Mouse (Mus musculus): ENCODE measurements at regions not wholly inside any gene's neighbourhood (a gene's known extent, or its start where the extent isn't known, plus 50 kb on each side); places are given as distances from the start of the nearest gene placed in this dataset.

DNA sequence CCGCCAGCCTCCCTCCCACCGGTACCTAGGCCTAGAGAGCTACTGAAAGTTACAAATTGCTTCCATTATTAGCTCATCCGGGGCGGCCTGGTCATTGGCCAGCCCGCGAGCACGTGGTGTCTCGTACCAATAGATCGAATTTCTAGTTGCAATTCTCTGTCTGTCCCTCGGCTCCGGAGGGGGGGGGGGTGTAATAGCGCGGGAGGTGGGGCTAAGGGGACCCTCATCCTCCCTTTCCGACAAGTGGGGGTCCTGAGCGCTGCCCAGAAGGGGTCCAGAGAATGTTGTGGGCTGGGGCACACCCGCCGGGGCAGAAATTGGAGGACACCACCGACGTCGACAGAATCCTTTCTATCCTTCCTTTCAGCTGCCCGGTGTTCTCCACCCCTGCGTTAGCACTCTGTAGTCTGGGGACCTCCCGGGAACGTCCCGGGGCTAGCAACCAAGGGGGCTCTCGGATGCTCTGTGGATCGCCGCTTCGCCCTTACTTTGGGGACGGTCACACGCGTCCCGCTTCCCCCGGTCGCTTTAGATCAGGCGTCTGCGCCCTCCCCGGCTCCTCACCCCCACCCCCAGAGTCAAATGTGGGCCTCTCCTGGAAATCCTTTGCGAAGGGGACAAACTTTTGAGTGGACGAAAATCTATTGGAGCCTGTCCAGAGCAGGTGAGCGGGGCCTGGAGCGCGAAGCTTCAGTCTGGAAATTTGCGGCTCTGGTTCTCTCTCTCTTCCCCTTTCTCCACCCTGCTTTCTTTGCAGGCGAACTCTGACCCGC is 64.6 kb downstream of the Smug1 start:
- Histone ChIP-seq H3K36me3 (ENCODE audit: control insufficient read depth, insufficient read depth) (no peaks in the 10 kb centered on the region), H3K79me2 (ENCODE audit: control insufficient read depth, insufficient read depth) (no peaks in the 10 kb centered on the region), H3K27me3 (ENCODE audit: control insufficient read depth, insufficient read depth, insufficient read length) (no peaks in the 10 kb centered on the region)

DNA sequence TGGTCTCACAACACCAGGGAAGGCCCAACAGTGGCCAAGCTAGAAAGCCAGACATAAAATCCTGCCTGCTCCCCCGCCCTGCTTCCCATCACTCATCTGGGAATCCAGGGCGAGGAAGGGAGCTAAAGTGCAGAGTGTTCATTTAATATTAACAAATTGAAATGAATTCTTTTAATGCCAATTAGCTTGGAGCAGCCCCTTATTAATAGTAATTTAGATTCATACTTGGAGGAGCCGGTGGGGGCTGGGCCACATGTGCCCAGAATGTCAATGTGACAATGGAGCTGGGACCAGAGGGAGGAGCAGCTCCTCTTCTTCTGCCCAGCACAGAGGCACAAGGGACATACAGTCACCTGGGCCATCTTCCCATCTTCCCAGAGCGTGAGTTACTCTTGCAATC is 66.8 kb downstream of the Smug1 start:
- Histone ChIP-seq H3K4me2 (ENCODE audit: low read depth) (peak overlapping the region; percentile 88), H3ac (ENCODE audit: control insufficient read depth, insufficient read length) (no peak overlapping the region), H3K79me2 (ENCODE audit: control insufficient read depth, insufficient read depth) (no peaks in the 10 kb centered on the region), H3K36me3 (ENCODE audit: control insufficient read depth, insufficient read depth) (peaks cover 3% of the 10 kb centered on the region), H3K27me3 (ENCODE audit: control insufficient read depth, insufficient read depth, insufficient read length) (no peaks in the 10 kb centered on the region), H3K4me3 (no peak overlapping the region)
- TF ChIP-seq SRF (IDR thresholded peaks at IDR 0.05; ENCODE audit: control insufficient read depth, insufficient read length, low read depth), result no peak
- no peak for TF ChIP-seq MYOG (IDR thresholded peaks at IDR 0.05; ENCODE audit: control insufficient read depth in 1 of 3, insufficient read depth in 1 of 3, insufficient read length in 2 of 3, low read depth in 2 of 3)
- TF ChIP-seq TCF3 (IDR thresholded peaks at IDR 0.05; ENCODE audit: insufficient read length, low read depth), result no peak
- TF ChIP-seq MYOD1 (IDR thresholded peaks at IDR 0.05; ENCODE audit: control insufficient read depth in 1 of 3, insufficient read length in 2 of 3, low read depth in 2 of 3), result no peak
- TF ChIP-seq POLR2AphosphoS2 (IDR thresholded peaks at IDR 0.05; ENCODE audit: insufficient read length, low read depth), result no peak
- TF ChIP-seq REST (IDR thresholded peaks at IDR 0.05; ENCODE audit: insufficient read depth, insufficient read length), result no peak
- no peak for TF ChIP-seq TCF12 (IDR thresholded peaks at IDR 0.05; ENCODE audit: insufficient read depth, poor library complexity, severe bottlenecking)
- TF ChIP-seq MAX (IDR thresholded peaks at IDR 0.05; ENCODE audit: low read depth), result no peak
- no peak for TF ChIP-seq USF1 (IDR thresholded peaks at IDR 0.05; ENCODE audit: low read depth)
- TF ChIP-seq E2F4 (IDR thresholded peaks at IDR 0.05; ENCODE audit: insufficient read depth), result no peak

More for the DNA sequence above, 64.6 kb downstream of the Smug1 start:
- H3K4me3 ChIP-seq, result peak overlapping the region; percentile 71
- H3K4me2 ChIP-seq (ENCODE audit: low read depth), result peak overlapping the region; percentile 88
- H3ac ChIP-seq (ENCODE audit: control insufficient read depth, insufficient read length), result peak overlapping the region; percentile 11
- TF ChIP-seq MYOD1 (IDR thresholded peaks at IDR 0.05; ENCODE audit: control insufficient read depth in 1 of 3, insufficient read length in 2 of 3, low read depth in 2 of 3) (no peak), CEBPB (IDR thresholded peaks at IDR 0.05; ENCODE audit: insufficient read depth, poor library complexity, severe bottlenecking) (no peak), SRF (IDR thresholded peaks at IDR 0.05; ENCODE audit: control insufficient read depth, insufficient read length, low read depth) (no peak), POLR2AphosphoS2 (IDR thresholded peaks at IDR 0.05; ENCODE audit: insufficient read length, low read depth) (peak; percentile 32), USF1 (IDR thresholded peaks at IDR 0.05; ENCODE audit: low read depth) (peak; percentile 94), MAX (IDR thresholded peaks at IDR 0.05; ENCODE audit: low read depth) (no peak), REST (IDR thresholded peaks at IDR 0.05; ENCODE audit: insufficient read depth, insufficient read length) (no peak), MYOG (IDR thresholded peaks at IDR 0.05; ENCODE audit: control insufficient read depth in 1 of 3, insufficient read depth in 1 of 3, insufficient read length in 2 of 3, low read depth in 2 of 3) (no peak), TCF12 (IDR thresholded peaks at IDR 0.05; ENCODE audit: insufficient read depth, poor library complexity, severe bottlenecking) (no peak), TCF3 (IDR thresholded peaks at IDR 0.05; ENCODE audit: insufficient read length, low read depth) (no peak), POLR2A (IDR thresholded peaks at IDR 0.05; ENCODE audit: insufficient read length, low read depth) (peak; percentile 44), E2F4 (IDR thresholded peaks at IDR 0.05; ENCODE audit: insufficient read depth) (no peak)

DNA sequence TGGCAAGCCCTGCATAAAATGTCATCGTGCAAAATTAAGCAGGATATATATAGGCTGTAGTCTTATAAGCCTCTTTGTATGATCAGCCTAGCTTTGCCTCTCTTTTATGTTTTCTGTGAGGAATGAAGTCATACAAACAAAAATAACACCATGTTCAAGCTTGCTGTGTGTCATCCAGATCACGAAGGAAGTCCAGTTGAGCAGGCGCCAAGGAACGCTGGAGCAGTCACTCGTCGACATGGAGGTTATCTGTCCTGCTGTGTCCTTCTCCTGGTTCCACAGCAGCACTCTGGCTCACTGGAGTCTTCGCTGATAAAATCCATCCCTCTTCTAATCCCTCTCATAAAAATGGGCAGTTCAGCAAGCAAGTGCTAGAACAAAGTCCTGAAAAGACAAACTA is 72.4 kb downstream of the Smug1 start:
- H3K27me3 ChIP-seq (ENCODE audit: control insufficient read depth, insufficient read depth, insufficient read length), result no peaks in the 10 kb centered on the region
- H3K36me3 ChIP-seq (ENCODE audit: control insufficient read depth, insufficient read depth), result peaks cover 3% of the 10 kb centered on the region
- no peak overlapping the region for H3K4me3 ChIP-seq

DNA sequence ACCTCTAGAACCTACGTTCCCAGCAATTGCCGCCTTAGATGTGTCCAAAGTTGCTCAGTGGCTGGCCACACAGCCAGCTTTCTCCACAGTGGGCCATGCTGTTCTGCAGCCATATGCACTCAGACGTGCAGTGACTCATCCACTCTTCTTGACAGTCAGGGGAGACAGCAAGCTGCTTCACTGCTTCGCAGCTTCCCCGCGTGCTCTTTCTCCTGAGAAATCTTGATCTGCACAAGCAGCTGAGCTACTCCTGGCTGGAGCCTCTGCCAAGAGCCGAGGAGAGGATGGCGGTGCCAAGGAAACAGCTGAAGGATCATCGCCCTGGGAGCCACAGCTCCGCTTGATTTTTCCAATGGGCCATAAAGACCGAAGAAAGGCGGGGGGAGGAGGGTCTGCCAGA is 73.2 kb downstream of the Smug1 start:
- Histone ChIP-seq H3K4me2 (ENCODE audit: low read depth) (peak overlapping the region; percentile 52), H3K4me3 (no peak overlapping the region), H3K36me3 (ENCODE audit: control insufficient read depth, insufficient read depth) (peaks cover 3% of the 10 kb centered on the region), H3K79me2 (ENCODE audit: control insufficient read depth, insufficient read depth) (no peaks in the 10 kb centered on the region), H3ac (ENCODE audit: control insufficient read depth, insufficient read length) (no peak overlapping the region), H3K27me3 (ENCODE audit: control insufficient read depth, insufficient read depth, insufficient read length) (no peaks in the 10 kb centered on the region)
- TF ChIP-seq MAX (IDR thresholded peaks at IDR 0.05; ENCODE audit: low read depth), result peak; percentile 59
- no peak for TF ChIP-seq USF1 (IDR thresholded peaks at IDR 0.05; ENCODE audit: low read depth)
- peak; percentile 62 to 90 (median 87) for TF ChIP-seq MYOG (IDR thresholded peaks at IDR 0.05; ENCODE audit: control insufficient read depth in 1 of 3, insufficient read depth in 1 of 3, insufficient read length in 2 of 3, low read depth in 2 of 3)
- no peak for TF ChIP-seq E2F4 (IDR thresholded peaks at IDR 0.05; ENCODE audit: insufficient read depth)
- TF ChIP-seq MYOD1 (IDR thresholded peaks at IDR 0.05; ENCODE audit: control insufficient read depth in 1 of 3, insufficient read length in 2 of 3, low read depth in 2 of 3), result peak; percentile 90 to 98 (median 96)
- no peak for TF ChIP-seq POLR2A (IDR thresholded peaks at IDR 0.05; ENCODE audit: insufficient read length, low read depth)
- TF ChIP-seq POLR2AphosphoS2 (IDR thresholded peaks at IDR 0.05; ENCODE audit: insufficient read length, low read depth), result no peak
- TF ChIP-seq SRF (IDR thresholded peaks at IDR 0.05; ENCODE audit: control insufficient read depth, insufficient read length, low read depth), result no peak
- peak; percentile 89 for TF ChIP-seq TCF12 (IDR thresholded peaks at IDR 0.05; ENCODE audit: insufficient read depth, poor library complexity, severe bottlenecking)

More for the DNA sequence above, 72.4 kb downstream of the Smug1 start:
- peak overlapping the region; percentile 52 for H3K4me2 ChIP-seq (ENCODE audit: low read depth)
- H3ac ChIP-seq (ENCODE audit: control insufficient read depth, insufficient read length), result no peak overlapping the region
- no peaks in the 10 kb centered on the region for H3K79me2 ChIP-seq (ENCODE audit: control insufficient read depth, insufficient read depth)
- TF ChIP-seq MYOD1 (IDR thresholded peaks at IDR 0.05; ENCODE audit: control insufficient read depth in 1 of 3, insufficient read length in 2 of 3, low read depth in 2 of 3) (no peak), TCF12 (IDR thresholded peaks at IDR 0.05; ENCODE audit: insufficient read depth, poor library complexity, severe bottlenecking) (no peak), USF1 (IDR thresholded peaks at IDR 0.05; ENCODE audit: low read depth) (no peak), POLR2AphosphoS2 (IDR thresholded peaks at IDR 0.05; ENCODE audit: insufficient read length, low read depth) (no peak), E2F4 (IDR thresholded peaks at IDR 0.05; ENCODE audit: insufficient read depth) (no peak), SRF (IDR thresholded peaks at IDR 0.05; ENCODE audit: control insufficient read depth, insufficient read length, low read depth) (no peak), MAX (IDR thresholded peaks at IDR 0.05; ENCODE audit: low read depth) (no peak), CEBPB (IDR thresholded peaks at IDR 0.05; ENCODE audit: insufficient read depth, poor library complexity, severe bottlenecking) (no peak), MYOG (IDR thresholded peaks at IDR 0.05; ENCODE audit: control insufficient read depth in 1 of 3, insufficient read depth in 1 of 3, insufficient read length in 2 of 3, low read depth in 2 of 3) (no peak), POLR2A (IDR thresholded peaks at IDR 0.05; ENCODE audit: insufficient read length, low read depth) (no peak), REST (IDR thresholded peaks at IDR 0.05; ENCODE audit: insufficient read depth, insufficient read length) (no peak), TCF3 (IDR thresholded peaks at IDR 0.05; ENCODE audit: insufficient read length, low read depth) (no peak)
